Mouse (Mus musculus) thymus, adult 18-20 months (tissue): ENCODE data around the gene Filip1.

Source experiments
- DNase-seq, 2 experiments: peaks; one replicate each; pipeline ENCODE4 v3.0.0; 2022; ENCODE audit warnings: mixed read lengths in 2 of 2

Filip1 gene

GRCm38 (mm10) chr9:79816464-79816863 is 196.2 kb downstream of the Filip1 start:
- DNase-seq: no peak

GRCm38 (mm10) chr9:79816013-79816412 is 196.6 kb downstream of the Filip1 start:
- DNase-seq: no peak

DNA sequence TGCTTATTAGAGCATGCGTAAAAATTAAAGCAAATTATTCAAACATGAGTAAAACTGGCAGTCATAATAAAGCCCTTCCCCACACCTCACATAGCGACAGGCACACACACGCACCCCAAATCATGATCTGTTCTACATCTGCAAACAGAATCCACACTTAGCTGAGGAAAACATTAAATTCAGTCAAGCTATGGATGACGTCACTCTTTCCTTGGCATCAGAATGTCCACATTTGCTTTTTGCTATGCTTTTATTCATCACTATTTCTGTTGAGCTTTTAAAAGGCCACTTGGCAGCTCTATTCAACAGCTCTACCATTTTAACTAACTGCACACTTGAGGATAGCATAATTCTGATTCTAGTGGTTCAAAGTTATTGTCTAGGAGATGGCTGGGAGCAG is 198.1 kb downstream of the Filip1 start:
- DNase-seq: no peak

DNA sequence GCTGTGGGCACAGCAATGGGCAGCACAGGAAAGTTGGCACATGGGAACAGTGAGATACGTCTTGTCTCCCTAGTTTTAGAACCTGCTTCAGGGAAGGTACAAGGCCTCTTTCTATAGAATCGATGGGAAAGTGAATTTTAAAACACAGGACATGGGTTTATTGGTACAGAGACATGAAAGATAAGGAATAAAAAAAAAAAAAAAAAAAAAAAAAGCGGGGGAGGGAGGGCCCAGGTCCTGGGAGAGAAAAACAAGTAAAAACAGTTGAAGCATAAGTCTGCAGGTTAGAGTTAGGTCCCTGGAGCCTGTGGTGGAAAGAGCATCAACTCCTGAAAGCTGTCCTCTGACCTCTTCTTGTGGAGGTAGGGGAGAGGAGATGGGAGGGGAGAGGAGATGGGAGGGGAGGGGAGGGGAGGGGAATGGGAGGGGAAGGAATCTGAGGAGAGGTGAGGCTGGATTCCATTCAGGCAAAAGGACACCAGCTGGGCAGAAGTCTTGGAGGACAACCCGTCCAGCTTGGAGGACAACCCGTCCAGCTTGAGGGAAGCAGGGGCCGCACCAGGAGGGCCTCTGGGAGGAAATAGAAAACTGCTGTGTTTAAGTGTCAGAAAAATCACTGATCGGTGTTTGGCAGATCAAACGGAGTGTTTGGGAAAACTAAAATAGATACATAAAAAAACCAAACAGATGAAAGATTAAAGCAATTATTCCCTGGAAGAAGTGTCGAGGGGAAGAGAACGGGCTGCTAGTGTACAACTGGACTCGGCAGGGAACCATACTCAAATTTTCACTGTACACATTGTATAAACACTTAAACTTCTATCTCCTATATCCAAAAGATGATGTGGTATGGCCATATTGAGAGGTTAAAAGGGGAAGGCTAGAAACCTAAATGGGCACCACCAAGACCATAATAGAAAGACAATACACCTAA is 201.4 kb downstream of the Filip1 start:
- DNase-seq: no peak

- no peak for DNase-seq
Observed at GRCm38 (mm10) chr9:79810534-79810933, 202.1 kb downstream of the Filip1 start.

DNA sequence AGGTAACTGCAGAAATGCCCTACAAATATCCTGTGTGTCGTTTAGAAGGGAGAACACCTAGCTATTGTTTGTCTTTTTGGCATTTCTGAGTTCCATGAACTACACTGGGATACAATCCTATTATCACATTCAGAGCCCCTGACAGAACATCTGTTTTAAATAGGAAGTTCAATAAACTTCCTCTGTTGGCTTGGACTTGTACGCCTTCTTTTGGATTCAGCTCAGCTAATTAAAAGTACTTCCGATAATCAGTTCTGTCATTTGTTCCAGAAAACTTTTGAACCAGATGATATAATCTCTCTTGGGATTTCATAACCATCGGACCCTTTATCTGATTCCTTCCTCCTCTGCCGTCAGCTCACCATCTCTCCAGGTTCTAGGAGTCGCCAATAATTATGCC is 203.2 kb downstream of the Filip1 start:
- DNase-seq: no peak

- DNase-seq: no peak
Observed at GRCm38 (mm10) chr9:79807178-79807577, 205.5 kb downstream of the Filip1 start.

DNA sequence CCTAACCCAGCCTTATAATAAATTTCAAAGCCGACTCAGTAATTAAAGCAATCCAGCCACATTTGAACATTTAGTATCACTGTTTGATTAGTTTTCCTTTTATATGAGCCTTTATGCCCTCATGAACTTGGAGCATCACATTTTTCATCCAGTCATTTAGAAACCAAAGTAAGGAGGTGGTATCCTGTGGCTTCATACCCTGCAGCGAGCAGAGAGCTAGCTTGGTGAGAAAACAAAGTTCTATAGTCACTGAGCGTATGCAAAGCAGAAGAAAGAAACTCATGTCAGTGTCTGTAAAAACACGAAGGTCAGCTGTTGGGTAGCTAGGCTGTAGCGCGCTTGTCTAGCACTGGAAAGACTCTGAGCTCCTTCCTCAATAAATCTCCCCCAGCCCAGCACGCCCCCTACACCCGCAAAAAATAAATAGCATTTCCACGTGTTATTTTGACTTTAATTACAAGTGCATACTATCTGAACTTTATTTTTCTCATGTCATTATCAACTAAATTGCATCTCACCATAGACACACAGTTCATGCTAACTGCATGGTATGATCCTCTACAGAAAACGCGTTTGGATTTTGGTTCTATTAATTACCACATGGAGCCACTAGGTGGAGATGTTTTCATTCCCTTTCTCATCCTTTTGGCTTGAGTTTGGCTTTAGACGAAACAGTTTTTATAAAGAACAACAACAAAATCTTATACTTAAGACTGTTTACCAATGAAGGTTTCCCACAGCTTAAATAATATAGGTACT is 206.2 kb downstream of the Filip1 start:
- DNase-seq: no peak

DNA sequence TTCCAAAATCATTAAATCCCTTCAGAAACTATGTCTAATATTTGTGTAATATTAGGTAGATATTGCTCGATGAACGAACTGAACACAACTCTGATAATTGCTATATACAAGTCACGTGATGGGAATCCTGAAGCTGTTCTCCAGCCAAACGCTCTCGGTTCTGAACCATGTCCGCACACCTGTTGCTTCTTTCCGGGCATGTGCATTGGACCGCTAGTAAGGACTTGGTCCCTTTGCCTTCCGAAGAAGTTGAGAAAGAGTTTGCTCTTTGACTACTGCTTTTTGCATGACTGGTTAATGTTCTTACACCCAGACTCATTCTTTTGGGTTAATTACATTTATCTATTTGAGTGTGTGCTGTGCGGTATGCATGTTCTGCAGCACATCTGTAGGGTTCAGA is 207.2 kb downstream of the Filip1 start:
- DNase-seq: no peak

- DNase-seq: no peak
Observed at GRCm38 (mm10) chr9:79796461-79797135, 216.1 kb downstream of the Filip1 start.

DNA sequence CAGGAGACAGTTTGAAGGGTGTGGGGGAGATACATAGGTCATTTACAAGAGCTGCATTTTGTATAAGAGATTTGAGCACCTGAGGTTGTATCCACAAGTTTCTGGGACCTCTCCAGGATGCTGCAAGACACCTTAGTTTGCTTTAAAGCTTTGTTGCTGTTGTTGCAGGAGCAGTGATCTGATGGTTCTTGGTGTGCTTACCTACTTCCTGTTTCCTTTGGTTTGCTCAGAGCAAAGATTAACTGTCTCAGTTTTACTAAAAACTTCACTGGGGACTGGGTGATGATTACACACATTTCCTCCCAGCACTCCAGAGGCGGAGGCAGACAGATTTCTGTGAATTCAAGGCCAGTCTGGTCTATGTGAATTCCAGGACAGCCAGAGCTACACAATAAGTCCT is 217.6 kb downstream of the Filip1 start:
- no peak for DNase-seq

DNA sequence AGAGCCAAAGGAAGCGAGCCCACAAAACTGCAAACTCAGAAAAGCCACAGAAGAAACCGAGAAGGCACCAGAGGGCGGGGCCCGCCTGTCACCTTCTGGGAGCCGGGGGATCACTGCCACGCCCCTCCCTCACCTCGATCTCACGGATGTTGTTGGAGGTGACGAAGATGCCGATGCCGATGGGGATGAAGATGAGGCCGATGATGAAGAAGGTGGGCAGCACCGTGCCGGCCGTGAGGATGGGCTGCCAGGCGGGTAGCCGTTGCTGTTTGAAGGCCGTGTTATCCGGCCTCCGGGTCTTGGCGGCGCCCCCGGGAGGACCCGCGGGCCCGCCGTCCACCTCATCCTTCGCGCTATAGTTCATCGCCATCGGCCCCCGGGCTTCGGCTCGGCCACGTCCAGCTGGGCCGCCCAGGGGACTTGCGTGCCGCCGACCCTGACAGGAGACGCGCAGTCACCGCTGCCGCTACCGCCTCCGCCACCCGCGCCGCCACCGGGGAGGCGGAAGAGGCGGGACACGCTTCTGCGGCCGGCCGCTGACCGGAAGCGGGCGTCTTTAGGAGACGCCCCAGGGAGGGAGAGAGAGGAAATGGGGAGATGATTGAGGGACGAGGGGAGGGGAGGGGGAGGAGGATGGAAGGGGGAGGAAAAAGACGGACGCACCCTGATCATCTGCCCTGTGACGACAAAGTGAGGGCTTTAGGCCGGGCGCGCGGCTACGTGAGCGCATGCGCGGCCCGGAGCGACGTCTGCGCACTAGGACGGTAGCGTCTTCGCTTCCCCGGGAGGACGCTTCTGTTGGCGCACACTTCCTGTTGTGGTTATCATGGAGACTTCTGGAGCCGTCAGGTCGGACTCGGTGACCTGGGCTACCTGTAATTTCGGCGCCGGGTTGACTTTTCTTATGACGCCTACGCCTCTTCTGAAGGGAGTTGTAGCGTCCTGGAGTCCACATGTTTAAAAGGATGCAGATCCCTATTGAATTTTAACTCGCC is 219.5 kb downstream of the Filip1 start, which contains the start of gene Tmem30a:
Gene Tmem30a (minus strand): TSS at position 667 of the 995 bp plus-strand sequence.
- DNase-seq: peak; percentile 83 to 84

DNA sequence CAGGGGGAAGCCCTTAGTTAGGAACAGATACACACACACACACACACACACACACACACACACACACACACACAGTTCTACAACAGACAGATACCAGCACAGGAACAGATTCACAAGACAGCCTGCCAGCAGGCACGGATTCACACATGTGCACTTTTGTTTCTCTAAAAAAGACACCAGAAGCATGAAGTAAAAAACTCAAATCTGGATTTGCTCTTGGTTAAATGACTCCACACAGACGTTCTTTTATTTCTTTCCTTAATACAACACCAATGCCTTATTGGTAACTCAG is 226.9 kb downstream of the Filip1 start:
- DNase-seq: no peak

- no peak for DNase-seq
Observed at GRCm38 (mm10) chr9:79784934-79785793, 227.5 kb downstream of the Filip1 start.

- DNase-seq: no peak
Observed at GRCm38 (mm10) chr9:79784439-79784838, 228.2 kb downstream of the Filip1 start.

DNA sequence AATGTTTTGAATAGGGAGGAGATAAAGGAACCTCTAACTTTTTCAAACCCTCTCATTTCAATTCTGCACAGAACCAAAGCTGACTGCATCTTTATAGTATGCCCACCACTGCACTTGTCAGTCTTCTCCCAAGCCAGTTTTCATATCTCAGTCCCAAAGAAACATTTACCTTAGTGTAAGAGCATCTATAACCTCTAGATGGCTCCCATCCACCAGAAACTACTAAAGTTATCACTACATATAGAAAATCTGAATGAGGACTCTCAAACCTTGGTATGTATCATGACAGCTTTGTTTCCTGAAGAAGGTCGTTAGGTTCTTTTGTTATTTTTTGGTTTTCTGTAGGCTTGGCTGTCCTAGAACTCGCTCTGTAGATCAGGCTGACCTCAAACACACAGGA is 233.3 kb downstream of the Filip1 start:
- DNase-seq: no peak

GRCm38 (mm10) chr9:79766991-79767545 is 245.6 kb downstream of the Filip1 start:
- no peak for DNase-seq

GRCm38 (mm10) chr9:79765329-79765728 is 247.3 kb downstream of the Filip1 start:
- no peak for DNase-seq
